Mouse (Mus musculus) T-helper 1 cell (primary cell): ENCODE measurements around the gene Gm7735.
"Not testable (repeated sequence)": the region's sequence is repeated elsewhere in the genome, so short reads cannot be mapped to it uniquely, and the experiment has no call there.

Experiments
- in situ Hi-C: fragments of 300-600 bp; cut with MboI, MseI; formaldehyde crosslinking; loops from one replicate; pipeline ENCODE4 v1.15.1; 2025; ENCODE audit warnings: high pct_unique_total_duplicates

Gene Gm7735

DNA sequence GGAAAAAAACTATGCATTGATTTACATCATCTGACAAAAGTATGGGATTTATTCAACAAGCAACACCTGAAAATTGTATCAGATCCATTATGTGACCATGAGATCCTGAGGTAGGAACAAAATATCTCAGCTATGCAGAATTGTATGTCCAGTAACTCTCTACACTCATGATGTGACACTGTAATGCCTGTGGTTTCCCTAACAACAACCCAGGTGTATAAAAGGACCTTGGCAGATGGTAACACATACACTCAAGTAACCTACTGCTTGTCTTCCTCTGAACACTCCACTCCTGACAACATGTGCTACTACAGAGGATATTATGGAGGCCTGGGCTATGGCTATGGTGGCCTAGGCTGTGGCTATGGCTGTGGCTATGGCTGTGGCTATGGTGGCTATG lies at the start of gene Gm7735:
Gm7735 (plus strand) TSS at position 301 of the 400 bp plus-strand sequence.
- in situ Hi-C loops, result not testable (repeated sequence)

DNA sequence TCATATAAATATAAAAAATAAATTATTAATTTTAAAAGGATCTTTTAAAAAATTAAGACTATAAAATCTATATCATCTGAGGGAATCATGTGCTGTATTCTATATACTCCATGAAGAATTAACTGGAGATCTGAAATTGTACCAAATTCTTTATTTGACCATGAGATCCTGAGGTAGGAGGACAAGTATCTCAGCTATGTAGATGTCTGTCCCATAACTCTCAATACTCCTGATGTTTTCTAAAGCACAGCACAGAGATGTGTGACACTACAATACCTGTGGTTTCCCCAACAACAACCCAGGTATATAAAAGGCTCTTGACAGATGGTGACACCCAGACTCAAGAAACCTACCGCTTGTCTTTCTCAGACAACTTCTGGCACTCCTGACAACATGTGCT lies 28.7 kb upstream of the Gm7735 start, which contains the start of gene Gm6358:
Gm6358 (plus strand) TSS at position 301 of the 400 bp plus-strand sequence.
- in situ Hi-C loops, result no loop called here

DNA sequence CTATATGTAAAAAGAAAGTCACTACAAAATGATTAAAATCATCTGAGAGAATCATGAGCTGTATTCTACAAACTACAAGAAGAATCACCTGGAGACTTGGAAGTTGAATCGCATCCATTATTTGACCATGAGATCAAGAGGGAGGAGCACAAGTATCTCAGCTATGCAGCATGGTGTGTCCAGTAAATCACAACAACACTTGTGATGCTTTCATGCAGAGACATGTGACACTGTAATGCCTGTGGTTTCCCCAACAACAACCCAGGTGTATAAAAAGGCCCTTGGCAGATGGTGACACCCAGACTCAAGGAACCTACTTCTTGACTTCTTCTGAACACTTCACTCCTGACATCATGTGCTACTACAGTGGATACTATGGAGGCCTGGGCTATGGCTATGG lies 18.5 kb upstream of the Gm7735 start, which contains the start of gene Gm10061:
Gm10061 (plus strand) TSS at position 301 of the 400 bp plus-strand sequence.
- in situ Hi-C loops, result no loop called here

DNA sequence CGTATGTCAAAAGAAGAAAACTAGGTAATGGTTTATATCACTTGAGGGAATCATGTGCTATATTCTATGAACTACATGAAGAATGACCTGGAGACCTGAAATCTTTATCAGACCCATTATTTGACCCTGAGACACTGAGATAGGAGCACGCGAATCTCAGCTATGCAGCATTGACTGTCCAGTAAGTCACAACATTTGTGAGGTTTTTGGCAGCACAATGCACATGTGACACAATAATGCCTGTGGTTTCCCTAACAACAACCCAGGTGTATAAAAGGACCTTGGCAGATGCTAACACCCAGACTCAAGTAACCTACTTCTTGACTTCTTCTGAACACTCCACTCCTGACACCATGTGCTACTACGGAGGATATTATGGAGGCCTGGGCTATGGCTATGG lies 11.6 kb upstream of the Gm7735 start, which contains the start of gene Gm9789:
Gm9789 (plus strand) TSS at position 301 of the 400 bp plus-strand sequence.
- in situ Hi-C loops, result no loop called here

DNA sequence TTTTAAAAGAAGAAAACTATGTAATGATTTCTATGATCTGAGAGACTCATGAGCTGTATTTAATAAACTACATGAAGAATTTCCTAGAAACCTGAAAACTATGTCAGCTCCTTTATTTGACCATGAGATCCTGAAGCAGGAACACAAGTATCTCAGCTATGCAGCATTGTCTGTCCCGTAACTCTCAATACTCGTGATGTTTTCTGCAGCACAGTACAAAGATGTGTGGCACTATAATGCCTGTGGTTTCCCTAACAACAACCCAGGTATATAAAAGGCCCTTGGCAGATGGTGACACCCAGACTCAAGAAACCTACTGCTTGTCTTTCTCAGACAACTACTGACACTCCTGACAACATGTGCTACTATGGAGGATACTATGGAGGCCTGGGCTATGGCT lies 5.1 kb downstream of the Gm7735 start, which contains the start of gene 1110057P08Rik:
1110057P08Rik (plus strand) TSS at position 301 of the 400 bp plus-strand sequence.
- in situ Hi-C loops, result loop anchor here (10.0 kb wide), 1 partner anchor 650 kb away; no protein-coding TSS in a partner anchor

DNA sequence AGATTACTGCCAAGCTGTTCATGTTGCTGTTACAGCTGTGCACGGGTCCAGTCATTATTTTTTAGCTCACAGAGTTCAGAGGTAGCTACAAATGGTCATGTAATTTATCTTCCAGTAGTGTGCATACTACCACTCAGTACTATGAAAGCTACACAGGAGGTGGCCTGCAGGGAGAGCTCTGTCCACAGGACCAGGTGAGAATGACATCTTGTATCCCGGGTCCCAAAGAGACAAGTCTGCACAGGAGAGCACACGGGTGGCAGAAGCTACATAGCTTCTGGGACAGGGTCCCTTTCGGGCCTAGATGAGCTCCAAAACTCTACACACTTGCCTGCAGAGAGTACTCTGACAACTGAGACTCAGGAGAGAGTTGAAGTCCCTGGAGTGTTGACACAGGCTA lies 19.3 kb downstream of the Gm7735 start:
- in situ Hi-C loops, result no loop called here

DNA sequence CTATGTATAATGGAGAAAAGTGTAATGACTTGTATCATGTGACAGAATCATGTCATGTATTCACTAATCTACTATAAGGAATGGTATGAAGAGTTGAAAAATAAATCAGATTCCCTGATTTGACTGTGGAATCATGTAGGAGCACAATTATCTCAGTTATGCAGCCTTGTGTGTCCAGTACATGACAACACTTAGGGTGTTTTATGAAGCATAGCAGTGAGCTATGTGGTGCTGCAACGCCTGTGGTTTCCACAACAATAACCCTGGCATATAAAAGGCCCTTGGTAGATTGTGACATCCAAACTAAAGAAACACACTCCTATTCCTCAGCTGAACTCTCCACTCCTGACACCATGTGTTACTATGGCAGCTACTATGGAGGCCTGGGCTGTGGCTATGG lies 36.3 kb downstream of the Gm7735 start, which contains the start of gene Krtap20-2:
Krtap20-2 (plus strand) TSS at position 301 of the 400 bp plus-strand sequence.
- in situ Hi-C loops, result no loop called here
